Mouse (Mus musculus) kidney, adult 8-10 months (tissue): ENCODE results near the gene Slc22a5.

Experiments
- DNase-seq, 2 experiments: peaks; one replicate each; pipeline ENCODE4 v3.0.0; 2022

Slc22a5 gene

GRCm38 (mm10) chr11:53891505-53892451, at the start of gene Slc22a5:
TSS of gene Slc22a5 (minus strand) at chr11:53891660.
- peak; percentile 100 for DNase-seq

- DNase-seq: peak; percentile 66 to 68
Measured at GRCm38 (mm10) chr11:53931944-53932318, 40.5 kb upstream of the Slc22a5 start.

GRCm38 (mm10) chr11:53931091-53931943, 39.9 kb upstream of the Slc22a5 start:
- peak; percentile 41 to 59 for DNase-seq

- DNase-seq: no peak
Measured at GRCm38 (mm10) chr11:53929741-53930140, 38.3 kb upstream of the Slc22a5 start.

GRCm38 (mm10) chr11:53928585-53928984, 37.1 kb upstream of the Slc22a5 start:
- DNase-seq: peak in 1 of 2 experiments; percentile 22

- no peak for DNase-seq
Measured at GRCm38 (mm10) chr11:53926303-53926702, 34.8 kb upstream of the Slc22a5 start.

GRCm38 (mm10) chr11:53918851-53919250, 27.4 kb upstream of the Slc22a5 start:
- peak in 1 of 2 experiments; percentile 28 for DNase-seq

- no peak for DNase-seq
Measured at GRCm38 (mm10) chr11:53911011-53911410, 19.6 kb upstream of the Slc22a5 start.

- DNase-seq: no peak
Measured at GRCm38 (mm10) chr11:53908686-53909085, 17.2 kb upstream of the Slc22a5 start.

- DNase-seq: no peak
Measured at GRCm38 (mm10) chr11:53904534-53904925, 13.1 kb upstream of the Slc22a5 start.

GRCm38 (mm10) chr11:53903781-53904533, 12.5 kb upstream of the Slc22a5 start:
- DNase-seq: peak; percentile 94

GRCm38 (mm10) chr11:53902741-53903140, 11.3 kb upstream of the Slc22a5 start:
- DNase-seq: no peak

GRCm38 (mm10) chr11:53900991-53901390, 9.5 kb upstream of the Slc22a5 start:
- no peak for DNase-seq

GRCm38 (mm10) chr11:53899981-53900380, 8.5 kb upstream of the Slc22a5 start:
- no peak for DNase-seq

GRCm38 (mm10) chr11:53899004-53899403, 7.5 kb upstream of the Slc22a5 start:
- DNase-seq: peak; percentile 74 to 78

- no peak for DNase-seq
Measured at GRCm38 (mm10) chr11:53896935-53897334, 5.5 kb upstream of the Slc22a5 start.

- no peak for DNase-seq
Measured at GRCm38 (mm10) chr11:53893451-53893850, 2.0 kb upstream of the Slc22a5 start.

- DNase-seq: peak; percentile 62 to 67
Measured at GRCm38 (mm10) chr11:53892716-53893416, 1.4 kb upstream of the Slc22a5 start.

GRCm38 (mm10) chr11:53890906-53891504, 455 bp downstream of the Slc22a5 start:
- DNase-seq: peak in 1 of 2 experiments; percentile 45

- DNase-seq: no peak
Measured at GRCm38 (mm10) chr11:53890225-53890624, 1.2 kb downstream of the Slc22a5 start.

- DNase-seq: peak; percentile 73 to 90
Measured at GRCm38 (mm10) chr11:53889091-53889645, 2.3 kb downstream of the Slc22a5 start.
